Mouse (Mus musculus): Measurements from ENCODE around the gene Ip6k1. TPM values are rescaled to one million over a fixed set of nuclear protein-coding genes. Genes with fewer than 3 reads are reported as not detected.

Ip6k1 gene
- polyA plus RNA-seq, 1 experiment from 2014 or later, result 97.9 TPM

DNA sequence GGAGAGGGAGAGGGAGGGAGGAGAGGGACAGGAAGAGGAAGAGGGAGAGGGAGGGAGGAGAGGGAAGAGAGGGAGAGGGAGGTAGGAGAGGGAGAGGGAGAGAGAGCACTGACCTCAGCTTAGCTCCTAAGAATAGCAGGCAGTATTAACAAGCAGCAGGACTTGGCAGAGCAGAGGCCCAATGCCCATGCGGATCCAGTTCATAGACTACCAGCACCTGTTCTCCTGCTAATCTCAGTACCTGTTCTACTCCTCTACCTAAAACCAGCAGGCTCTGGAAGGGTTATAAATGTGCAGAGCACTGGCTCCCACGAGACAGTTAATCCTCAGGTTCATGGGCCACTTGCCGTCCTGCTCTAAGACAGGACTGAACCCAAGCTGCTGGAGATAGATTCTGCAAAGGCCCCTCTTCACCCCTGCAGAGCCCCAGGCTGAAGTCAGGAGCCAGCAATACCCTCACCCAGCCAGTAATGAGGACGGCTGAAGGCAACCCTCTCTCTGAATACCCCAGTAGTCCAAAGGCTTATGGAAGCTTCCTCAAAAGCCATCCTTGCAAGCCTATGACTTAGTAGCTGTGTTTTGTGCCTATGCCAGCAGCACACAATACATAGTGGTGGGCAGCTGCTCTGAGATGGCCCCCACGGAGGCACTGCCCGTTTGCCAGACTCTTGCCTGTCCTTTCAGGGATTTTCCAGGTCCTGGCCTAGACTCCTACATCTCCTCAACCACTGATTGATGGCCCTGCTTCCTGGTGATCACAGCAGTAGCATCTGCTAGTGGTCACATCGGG is 71.0 kb downstream of the Ip6k1 start:
- H3K9me3 ChIP-seq, result no peaks in the 10 kb centered on the region
- H3K4me1 ChIP-seq, result peaks cover 7% of the 10 kb centered on the region
- no peak overlapping the region for H3K4me3 ChIP-seq
- no peaks in the 10 kb centered on the region for H3K27me3 ChIP-seq (replicated peaks)
- 67% methylated on average over 7 of the region's 7 CpGs for WGBS
- ATAC-seq (ENCODE audit: low FRiP score, low read depth), result no peak
- no peak overlapping the region for H3K27ac ChIP-seq
- peaks cover 23% of the 10 kb centered on the region for H3K36me3 ChIP-seq
- H3K4me2 ChIP-seq (replicated peaks), result no peak overlapping the region
- H3K9ac ChIP-seq, result no peak overlapping the region

DNA sequence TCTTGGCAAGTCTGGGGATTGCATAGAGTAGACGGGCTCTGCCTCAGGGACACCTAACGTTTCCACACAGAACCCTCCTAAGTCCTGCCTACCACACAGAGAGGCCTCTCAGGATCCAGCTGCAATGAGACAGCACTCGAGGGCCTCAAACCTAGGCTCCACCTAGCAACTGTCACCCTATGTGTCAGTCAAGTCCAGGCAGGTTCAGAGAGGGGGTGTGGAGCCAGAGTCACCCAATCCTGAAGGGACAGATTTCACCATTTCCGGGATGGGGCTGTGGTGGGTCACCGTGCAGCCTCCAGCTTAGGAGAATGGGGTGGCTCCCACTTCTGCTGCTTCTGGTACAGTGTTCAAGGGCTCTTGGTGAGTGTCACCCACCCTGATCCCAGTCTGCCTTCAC is 77.9 kb downstream of the Ip6k1 start, which contains the start of gene Mst1:
Mst1 (plus strand) TSS at position 269 of the 400 bp plus-strand sequence.
- no peaks in the 10 kb centered on the region for H3K9me3 ChIP-seq
- H3K4me3 ChIP-seq, result peak within 1 kb of the TSS; percentile 87
- H3K27me3 ChIP-seq (replicated peaks), result peaks cover 38% of the 10 kb centered on the region
- H3K27ac ChIP-seq, result no peak within 1 kb of the TSS
- peaks cover 13% of the 10 kb centered on the region for H3K36me3 ChIP-seq
- H3K9ac ChIP-seq, result peak within 1 kb of the TSS; percentile 96
- peak within 1 kb of the TSS; percentile 96 for H3K4me2 ChIP-seq (replicated peaks)
- 76% methylated on average over 5 of the region's 5 CpGs for WGBS
- H3K4me1 ChIP-seq, result peaks cover 22% of the 10 kb centered on the region
- no peak for ATAC-seq (ENCODE audit: low FRiP score, low read depth)

DNA sequence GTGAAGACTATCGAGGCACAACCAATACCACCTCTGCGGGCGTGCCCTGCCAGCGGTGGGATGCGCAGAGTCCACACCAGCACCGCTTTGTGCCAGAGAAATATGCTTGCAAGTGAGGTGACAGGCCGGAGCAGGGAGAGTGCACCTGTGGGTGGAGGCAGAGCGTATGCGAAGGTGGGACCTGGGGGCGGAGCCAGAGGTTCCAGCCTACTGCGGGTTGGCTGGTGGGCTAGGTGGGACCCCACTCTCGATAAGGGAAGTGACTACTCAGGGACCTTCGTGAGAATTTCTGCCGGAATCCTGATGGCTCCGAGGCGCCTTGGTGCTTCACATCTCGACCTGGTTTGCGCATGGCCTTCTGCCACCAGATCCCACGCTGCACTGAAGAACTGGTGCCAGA is 80.2 kb downstream of the Ip6k1 start:
- Histone ChIP-seq H3K4me2 (replicated peaks) (peak overlapping the region; percentile 20), H3K9ac (no peak overlapping the region), H3K4me1 (peaks cover 22% of the 10 kb centered on the region), H3K27ac (no peak overlapping the region), H3K36me3 (peaks cover 37% of the 10 kb centered on the region), H3K27me3 (replicated peaks) (peaks cover 38% of the 10 kb centered on the region), H3K9me3 (no peaks in the 10 kb centered on the region), H3K4me3 (no peak overlapping the region)
- WGBS, result 9% methylated on average over 19 of the region's 19 CpGs
- ATAC-seq (ENCODE audit: low FRiP score, low read depth), result no peak

DNA sequence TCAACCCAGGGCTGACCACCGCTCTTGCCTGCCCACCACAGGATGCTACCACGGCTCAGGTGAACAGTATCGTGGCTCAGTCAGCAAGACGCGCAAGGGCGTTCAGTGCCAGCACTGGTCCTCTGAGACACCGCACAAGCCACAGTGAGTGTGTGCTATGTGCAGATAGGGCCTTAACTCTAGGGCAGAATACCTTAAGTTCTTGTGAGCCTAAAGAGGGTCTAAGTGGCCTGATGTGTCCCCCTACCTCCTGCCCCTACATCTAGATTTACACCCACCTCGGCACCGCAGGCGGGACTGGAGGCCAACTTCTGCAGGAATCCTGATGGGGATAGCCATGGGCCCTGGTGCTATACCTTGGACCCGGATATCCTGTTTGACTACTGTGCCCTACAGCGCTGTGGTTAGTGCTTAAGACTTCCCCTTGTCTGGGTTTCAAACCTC is 80.7 kb downstream of the Ip6k1 start, which contains the start of gene Rnf123:
Rnf123 (minus strand) TSS at position 359 of the 444 bp plus-strand sequence.
- H3K27me3 ChIP-seq (replicated peaks), result peaks cover 38% of the 10 kb centered on the region
- WGBS, result 34% methylated on average over 12 of the region's 12 CpGs
- no peaks in the 10 kb centered on the region for H3K9me3 ChIP-seq
- H3K4me2 ChIP-seq (replicated peaks), result peak within 1 kb of the TSS; percentile 20
- H3K27ac ChIP-seq, result no peak within 1 kb of the TSS
- peaks cover 42% of the 10 kb centered on the region for H3K36me3 ChIP-seq
- ATAC-seq (ENCODE audit: low FRiP score, low read depth), result no peak
- H3K4me3 ChIP-seq, result no peak within 1 kb of the TSS
- no peak within 1 kb of the TSS for H3K9ac ChIP-seq
- H3K4me1 ChIP-seq, result peaks cover 19% of the 10 kb centered on the region

DNA sequence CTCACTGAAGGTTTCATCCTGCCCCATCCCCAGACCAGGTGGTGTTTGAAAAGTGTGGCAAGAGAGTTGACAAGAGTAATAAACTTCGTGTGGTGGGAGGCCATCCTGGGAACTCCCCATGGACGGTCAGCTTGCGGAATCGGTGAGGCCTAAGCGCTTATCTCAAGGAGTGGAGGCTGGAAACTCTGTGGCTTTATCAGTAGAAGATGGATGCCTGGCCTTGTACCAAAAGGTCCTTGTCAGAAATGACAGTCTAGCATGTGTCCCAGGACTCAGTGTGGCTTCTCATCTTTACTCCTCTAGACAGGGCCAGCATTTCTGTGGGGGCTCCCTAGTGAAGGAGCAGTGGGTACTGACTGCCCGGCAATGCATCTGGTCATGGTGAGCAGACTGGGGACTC is 81.3 kb downstream of the Ip6k1 start:
- Histone ChIP-seq H3K27ac (no peak overlapping the region), H3K4me3 (no peak overlapping the region), H3K9ac (no peak overlapping the region), H3K36me3 (peaks cover 47% of the 10 kb centered on the region), H3K4me1 (peaks cover 13% of the 10 kb centered on the region), H3K4me2 (replicated peaks) (no peak overlapping the region), H3K9me3 (no peaks in the 10 kb centered on the region), H3K27me3 (replicated peaks) (peaks cover 38% of the 10 kb centered on the region)
- WGBS, result 86% methylated on average over 6 of the region's 6 CpGs
- ATAC-seq (ENCODE audit: low FRiP score, low read depth), result no peak

DNA sequence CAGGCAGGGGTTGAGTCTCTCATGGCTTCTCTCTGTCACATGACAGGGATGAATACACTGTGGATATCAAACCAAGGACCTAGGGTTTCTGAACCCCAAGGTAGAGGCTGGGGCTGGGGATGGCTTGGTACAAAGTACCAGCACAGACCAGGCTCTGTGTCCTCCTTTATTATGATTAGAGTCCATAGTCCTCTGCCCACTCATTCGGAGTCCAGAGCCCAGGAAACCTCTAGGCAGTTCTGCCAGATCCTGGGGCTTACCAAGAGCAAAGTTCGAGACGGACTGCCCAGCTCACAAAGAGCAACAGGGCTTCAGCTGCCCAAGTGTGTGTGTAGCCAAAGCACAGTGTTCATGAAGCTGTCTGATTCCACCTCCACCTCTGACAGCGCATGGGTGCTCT is 83.0 kb downstream of the Ip6k1 start:
- Histone ChIP-seq H3K9ac (no peak overlapping the region), H3K4me3 (no peak overlapping the region), H3K4me1 (0 out of 2 replicates have a peak, but pooled peaks cover 8% of the 10 kb centered on the region), H3K36me3 (peaks cover 64% of the 10 kb centered on the region), H3K27ac (no peak overlapping the region), H3K4me2 (replicated peaks) (no peak overlapping the region), H3K9me3 (no peaks in the 10 kb centered on the region), H3K27me3 (replicated peaks) (peaks cover 38% of the 10 kb centered on the region)
- no peak for ATAC-seq (ENCODE audit: low FRiP score, low read depth)
- 98% methylated on average over 4 of the region's 4 CpGs for WGBS

DNA sequence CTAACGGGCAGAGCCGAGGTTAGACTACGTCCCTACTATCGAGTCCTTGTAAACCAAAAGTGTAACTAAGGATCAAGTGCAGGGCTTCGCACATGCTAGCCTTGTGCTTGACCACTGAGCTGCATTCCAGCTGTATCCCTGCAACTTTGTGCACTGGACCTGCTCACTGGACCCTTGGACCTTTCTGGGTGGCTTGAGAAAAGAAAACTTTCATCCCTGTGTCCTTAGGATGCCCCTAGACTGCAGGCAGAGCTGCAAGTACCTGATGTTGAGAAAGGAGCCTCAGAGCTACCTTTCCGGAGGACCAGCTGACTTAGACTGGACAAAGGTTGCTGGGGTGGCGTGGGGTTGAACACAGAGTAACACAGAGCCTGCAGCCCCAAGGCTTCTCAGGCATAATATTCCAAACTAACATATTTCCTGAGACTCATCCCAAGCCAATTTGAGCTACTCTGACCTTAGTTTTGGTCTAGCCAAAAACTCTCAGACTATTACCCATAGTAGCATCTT is 88.4 kb downstream of the Ip6k1 start:
- Histone ChIP-seq H3K9ac (no peak overlapping the region), H3K9me3 (no peaks in the 10 kb centered on the region), H3K36me3 (peaks cover 71% of the 10 kb centered on the region), H3K4me2 (replicated peaks) (no peak overlapping the region), H3K4me1 (peaks cover 17% of the 10 kb centered on the region), H3K27me3 (replicated peaks) (no peaks in the 10 kb centered on the region), H3K4me3 (no peak overlapping the region), H3K27ac (no peak overlapping the region)
- ATAC-seq (ENCODE audit: low FRiP score, low read depth), result no peak
- WGBS, result 95% methylated on average over 7 of the region's 7 CpGs

DNA sequence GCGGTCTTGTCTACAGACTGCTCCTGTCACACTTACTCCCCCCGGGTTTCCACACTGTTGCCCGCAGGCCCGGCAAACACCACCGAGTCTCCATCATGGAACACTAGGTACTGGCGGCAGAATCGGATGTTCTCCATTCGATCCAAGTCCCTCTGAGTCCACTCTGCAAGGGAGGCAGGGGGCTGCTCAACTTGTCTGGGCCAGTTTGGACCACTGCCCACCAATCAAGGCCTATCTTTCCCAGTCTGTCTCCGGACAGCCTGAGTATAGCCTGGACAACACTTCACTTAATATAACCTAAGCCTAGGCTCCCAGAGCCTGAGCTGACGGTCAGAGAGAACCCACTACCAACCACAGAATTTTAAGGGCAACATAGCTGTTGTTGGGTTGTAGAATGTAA is 91.3 kb downstream of the Ip6k1 start:
- H3K9me3 ChIP-seq, result no peaks in the 10 kb centered on the region
- no peak for ATAC-seq (ENCODE audit: low FRiP score, low read depth)
- WGBS, result 82% methylated on average over 10 of the region's 10 CpGs
- H3K27me3 ChIP-seq (replicated peaks), result no peaks in the 10 kb centered on the region
- H3K36me3 ChIP-seq, result peaks cover 44% of the 10 kb centered on the region
- H3K4me1 ChIP-seq, result peaks cover 17% of the 10 kb centered on the region
- peak overlapping the region; percentile 87 for H3K4me2 ChIP-seq (replicated peaks)
- peak overlapping the region; percentile 84 for H3K9ac ChIP-seq
- no peak overlapping the region for H3K27ac ChIP-seq
- peak overlapping the region; percentile 84 for H3K4me3 ChIP-seq

DNA sequence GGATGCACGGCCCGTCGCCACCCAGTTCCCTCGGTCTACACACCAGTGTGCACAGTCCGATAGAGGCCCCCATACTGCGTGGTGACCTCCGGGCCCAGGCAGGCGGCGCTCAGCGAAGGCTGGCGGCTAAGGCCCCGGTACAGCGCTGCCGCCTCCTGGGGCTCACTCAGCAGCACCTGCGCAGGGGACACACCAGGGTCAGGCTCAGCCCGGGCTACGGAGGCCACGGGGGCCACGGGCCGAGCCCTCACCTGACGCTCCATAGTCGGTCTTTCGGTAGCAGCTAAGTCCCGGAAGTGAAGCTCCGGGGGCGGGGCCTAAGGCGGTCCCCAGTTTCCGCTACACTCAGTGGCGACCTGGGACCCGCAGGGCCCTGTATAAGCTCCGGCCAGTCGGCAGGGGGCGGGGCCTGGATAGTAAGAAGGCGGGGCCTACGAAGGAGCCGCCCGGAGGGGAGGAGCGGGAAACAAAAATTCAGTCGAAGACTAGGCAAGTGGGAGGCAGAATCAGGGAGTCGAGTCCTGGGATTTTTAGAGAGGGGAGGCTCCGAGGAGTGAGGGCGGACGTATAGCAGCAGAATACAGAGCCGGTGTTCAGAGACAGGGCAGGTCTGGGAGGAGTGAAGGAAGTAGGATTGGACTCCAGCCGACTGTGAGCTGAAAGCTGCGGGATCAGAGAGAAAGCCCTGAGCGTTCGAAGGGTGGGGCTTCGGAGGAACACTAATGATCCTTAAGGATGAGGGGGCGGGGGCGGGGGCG is 92.1 kb downstream of the Ip6k1 start, which contains the start of gene Apeh:
Apeh (minus strand) TSS at position 423 of the 758 bp plus-strand sequence.
- Histone ChIP-seq H3K27ac (no peak within 1 kb of the TSS), H3K36me3 (peaks cover 44% of the 10 kb centered on the region), H3K9me3 (no peaks in the 10 kb centered on the region), H3K27me3 (replicated peaks) (no peaks in the 10 kb centered on the region), H3K4me2 (replicated peaks) (peak within 1 kb of the TSS; percentile 87), H3K4me1 (peaks cover 17% of the 10 kb centered on the region), H3K9ac (peak within 1 kb of the TSS; percentile 84), H3K4me3 (peak within 1 kb of the TSS; percentile 84)
- peak; percentile 92 for ATAC-seq (ENCODE audit: low FRiP score, low read depth)
- under 1% methylated on average over 52 of the region's 52 CpGs for WGBS

DNA sequence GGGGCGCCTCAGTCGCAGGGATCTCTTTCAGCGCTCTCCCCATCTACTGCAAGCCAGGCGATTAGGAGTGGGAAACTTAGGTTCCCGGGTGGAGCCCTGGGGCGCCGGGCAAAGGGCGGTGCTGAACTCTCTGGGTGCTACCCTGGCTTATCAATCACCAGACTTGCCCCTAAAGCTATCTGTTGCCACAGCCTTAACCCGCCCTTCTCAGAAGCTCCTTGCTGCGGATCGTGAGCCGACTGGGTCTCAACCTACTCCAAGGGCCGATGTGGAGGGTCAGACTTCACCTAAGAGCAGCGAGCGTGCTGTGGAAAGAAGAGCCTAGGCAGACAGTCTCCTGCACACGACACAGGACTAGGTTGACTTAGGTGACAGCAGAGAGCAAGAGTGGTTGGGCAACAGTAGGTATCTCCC is 92.7 kb downstream of the Ip6k1 start:
- Histone ChIP-seq H3K9me3 (no peaks in the 10 kb centered on the region), H3K9ac (peak overlapping the region; percentile 84), H3K27me3 (replicated peaks) (no peaks in the 10 kb centered on the region), H3K27ac (no peak overlapping the region), H3K36me3 (peaks cover 44% of the 10 kb centered on the region), H3K4me2 (replicated peaks) (peak overlapping the region; percentile 87), H3K4me3 (peak overlapping the region; percentile 84), H3K4me1 (peaks cover 17% of the 10 kb centered on the region)
- peak; percentile 42 for ATAC-seq (ENCODE audit: low FRiP score, low read depth)
- 0% methylated on average over 16 of the region's 16 CpGs for WGBS

DNA sequence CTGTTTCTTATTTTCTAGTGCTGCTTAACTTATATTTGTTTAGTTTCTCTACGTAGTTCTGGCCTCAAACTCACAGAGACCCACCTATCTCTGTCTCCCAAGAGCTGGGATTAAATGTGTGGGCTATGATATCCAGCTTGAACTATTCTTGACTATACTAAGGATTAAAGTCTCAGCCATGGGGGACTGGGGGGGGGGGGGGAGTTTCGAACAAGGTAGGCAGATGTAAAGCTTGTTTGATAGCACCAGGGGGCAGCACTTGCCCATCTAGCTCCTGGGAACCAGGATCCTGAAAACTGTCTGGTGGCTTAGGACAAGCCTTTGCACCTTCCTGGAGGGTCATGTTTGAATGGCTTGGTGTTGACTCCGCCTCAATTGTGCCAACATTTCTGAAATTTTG is 93.2 kb downstream of the Ip6k1 start:
- H3K4me2 ChIP-seq (replicated peaks), result peak overlapping the region; percentile 87
- peaks cover 17% of the 10 kb centered on the region for H3K4me1 ChIP-seq
- no peak overlapping the region for H3K27ac ChIP-seq
- H3K9me3 ChIP-seq, result no peaks in the 10 kb centered on the region
- peaks cover 39% of the 10 kb centered on the region for H3K36me3 ChIP-seq
- H3K9ac ChIP-seq, result no peak overlapping the region; the same call in 1 of the 2 replicates
- ATAC-seq (ENCODE audit: low FRiP score, low read depth), result no peak; the same call in 1 of the 2 replicates
- 14% methylated on average over 3 of the region's 3 CpGs for WGBS
- H3K27me3 ChIP-seq (replicated peaks), result no peaks in the 10 kb centered on the region
- no peak overlapping the region for H3K4me3 ChIP-seq

Data from neural tube, embryonic 12.5 days (tissue).